Mouse (Mus musculus) midbrain, embryonic 15.5 days (tissue): ENCODE measurements around the gene Hist1h4i. TPM values are rescaled to one million over a fixed set of nuclear protein-coding genes. Genes with fewer than 3 reads are reported as not detected.
A peak's percentile ranks its signal among the peaks of the same experiment; 100 is the strongest.

Experiments
- ATAC-seq: fragments of 200-750 bp; cut with Nextera tagmentation; replicated peaks from 2 replicates; pipeline ENCODE4 v1.8.0; 2017; ENCODE audit warnings: moderate TSS enrichment
- H3K27ac ChIP-seq: fragments of 300-500 bp; sonication (generic); 2 replicates; pipeline ENCODE4 v1.5.1; 2015; ENCODE audit warnings: mild to moderate bottlenecking, inconsistent platforms
- H3K27me3 ChIP-seq: fragments of 300-500 bp; sonication (generic); replicated peaks from 2 replicates; pipeline ENCODE4 v1.6.1; 2015; ENCODE audit warnings: inconsistent platforms
- H3K36me3 ChIP-seq: fragments of 300-500 bp; sonication (generic); replicated peaks from 2 replicates; pipeline ENCODE4 v1.6.1; 2015; ENCODE audit warnings: inconsistent platforms
- H3K4me1 ChIP-seq: fragments of 300-500 bp; sonication (generic); 2 replicates; pipeline ENCODE4 v1.6.1; 2015; ENCODE audit warnings: inconsistent platforms
- H3K4me2 ChIP-seq: fragments of 300-500 bp; sonication (generic); 2 replicates; pipeline ENCODE4 v1.6.1; 2015; ENCODE audit warnings: inconsistent platforms, mild to moderate bottlenecking, moderate library complexity
- H3K4me3 ChIP-seq: fragments of 300-500 bp; sonication (generic); 2 replicates; pipeline ENCODE4 v1.5.1; 2015; ENCODE audit warnings: mild to moderate bottlenecking, inconsistent platforms
- H3K9ac ChIP-seq: fragments of 300-500 bp; sonication (generic); 2 replicates; pipeline ENCODE4 v1.6.1; 2015; ENCODE audit warnings: mild to moderate bottlenecking, inconsistent platforms
- H3K9me3 ChIP-seq: fragments of 300-500 bp; sonication (generic); 2 replicates; pipeline ENCODE4 v1.6.1; 2016; ENCODE audit warnings: inconsistent platforms
- WGBS: fragments of 180-500 bp; shearing (Covaris S2); methylation state at CpG from one replicate; pipeline ENCODE4 v1.1.7; 2015; ENCODE audit warnings: mixed read lengths; 5-methylcytosine and 5-hydroxymethylcytosine counted together
- polyA plus RNA-seq: library from polyadenylated mRNA; unstranded; fragments of >200 nt; fragmentation: Nextera tagmentation; extraction: Ambion mirVana; gene quantifications from 2 replicates; pipeline ENCODE4 v1.2.1, GENCODE M21; 2015

Hist1h4i gene
- polyA plus RNA-seq, 1 experiment from 2014 or later: 5.7 TPM

DNA sequence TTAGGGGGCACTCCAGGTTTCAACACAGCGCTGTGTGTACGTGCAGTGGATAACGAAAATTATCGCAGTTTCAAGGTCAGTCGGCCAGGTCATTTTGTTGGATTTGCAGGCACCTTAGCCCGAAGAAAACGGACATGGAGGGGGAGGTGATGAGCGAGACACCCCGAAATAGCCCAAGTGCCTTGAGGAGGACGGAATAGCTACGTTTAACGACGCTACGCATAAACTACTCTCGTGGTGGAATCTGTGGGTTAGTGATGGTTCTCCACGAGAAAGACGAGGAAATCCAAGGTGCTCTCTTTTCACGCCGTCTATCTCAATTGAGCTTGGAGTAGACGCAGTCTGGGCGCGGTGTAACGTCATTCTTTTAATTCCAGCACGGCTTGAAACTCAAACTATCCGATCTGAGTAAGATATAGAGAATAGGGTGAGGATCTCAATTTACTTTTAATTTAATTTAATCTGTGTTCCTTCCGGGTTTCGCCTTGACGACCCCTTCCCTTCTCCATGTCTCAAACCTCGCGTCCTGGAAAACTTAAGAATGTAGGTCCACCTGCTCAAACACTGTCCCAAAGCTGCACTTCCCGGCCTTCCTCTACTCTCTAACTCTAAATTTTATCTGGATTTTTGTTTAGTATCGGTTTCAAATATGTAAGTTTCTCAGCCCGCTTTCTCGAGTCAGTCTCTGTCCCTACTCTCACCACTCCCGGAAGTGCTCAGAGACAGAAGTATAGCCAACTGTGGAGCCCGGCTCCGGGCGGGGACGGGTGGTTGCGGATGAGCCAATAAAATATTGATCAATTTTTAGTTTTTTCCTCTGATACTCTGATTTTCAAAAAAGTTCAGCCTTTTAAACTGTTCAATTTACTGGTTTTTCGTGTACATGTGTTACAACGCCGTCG is 21.0 kb downstream of the Hist1h4i start:
- Histone ChIP-seq H3K9ac (no peak overlapping the region), H3K4me2 (peak overlapping the region; percentile 50), H3K4me3 (peak overlapping the region; percentile 35), H3K27ac (no peak overlapping the region), H3K9me3 (0 out of 2 replicates have a peak, but pooled peaks cover 3% of the 10 kb centered on the region), H3K4me1 (peaks cover 21% of the 10 kb centered on the region), H3K36me3 (no peaks in the 10 kb centered on the region), H3K27me3 (peaks cover 55% of the 10 kb centered on the region)
- ATAC-seq: no peak
- WGBS: under 1% methylated on average over 44 of the region's 44 CpGs

DNA sequence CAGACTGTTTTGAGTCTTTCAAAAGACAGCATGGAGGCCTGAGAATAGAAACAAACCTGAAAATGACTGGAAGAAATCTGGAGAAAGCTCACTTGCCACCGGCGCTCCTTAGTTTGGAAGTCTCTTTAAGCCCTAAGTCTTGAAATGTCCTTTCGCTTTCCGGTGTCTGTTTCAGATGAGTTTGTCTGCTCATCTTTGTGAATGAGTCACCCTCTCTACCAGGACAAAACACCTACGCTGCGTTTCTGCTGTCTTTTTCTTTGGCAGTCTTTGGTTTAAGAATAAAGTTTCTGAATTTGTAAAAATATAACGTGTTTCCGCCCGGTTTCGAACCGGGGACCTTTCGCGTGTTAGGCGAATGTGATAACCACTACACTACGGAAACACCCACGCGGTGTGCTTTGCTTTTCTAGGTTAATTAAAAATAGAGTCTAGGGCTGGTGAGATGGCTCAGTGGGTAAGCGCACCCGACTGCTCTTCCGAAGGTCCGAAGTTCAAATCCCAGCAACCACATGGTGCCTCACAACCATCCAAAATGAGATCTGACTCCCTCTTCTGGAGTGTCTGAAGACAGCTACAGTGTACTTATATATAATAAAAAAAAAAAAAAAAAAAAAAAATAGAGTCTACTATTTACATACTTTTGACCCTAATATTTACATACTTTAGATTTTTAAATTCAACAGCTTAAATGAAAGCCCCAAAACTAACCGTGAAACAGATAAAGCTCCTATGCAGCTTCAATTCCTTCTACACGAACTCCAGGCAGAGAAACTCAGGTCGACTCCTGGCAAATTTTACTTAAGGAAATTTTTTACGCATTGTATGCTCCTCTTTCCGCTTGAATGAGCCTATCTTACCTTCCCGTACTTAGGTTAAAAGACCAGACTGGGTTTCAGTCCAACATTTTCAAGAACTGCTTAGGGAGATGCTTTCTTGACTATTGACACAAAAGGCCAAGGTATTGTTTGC is 25.4 kb downstream of the Hist1h4i start:
- Histone ChIP-seq H3K9me3 (0 out of 2 replicates have a peak, but pooled peaks cover 4% of the 10 kb centered on the region), H3K9ac (no peak overlapping the region), H3K4me3 (no peak overlapping the region), H3K4me2 (no peak overlapping the region), H3K4me1 (peaks cover 14% of the 10 kb centered on the region), H3K36me3 (no peaks in the 10 kb centered on the region), H3K27me3 (peaks cover 77% of the 10 kb centered on the region), H3K27ac (no peak overlapping the region)
- ATAC-seq: no peak
- WGBS: 14% methylated on average over 27 of the region's 27 CpGs

DNA sequence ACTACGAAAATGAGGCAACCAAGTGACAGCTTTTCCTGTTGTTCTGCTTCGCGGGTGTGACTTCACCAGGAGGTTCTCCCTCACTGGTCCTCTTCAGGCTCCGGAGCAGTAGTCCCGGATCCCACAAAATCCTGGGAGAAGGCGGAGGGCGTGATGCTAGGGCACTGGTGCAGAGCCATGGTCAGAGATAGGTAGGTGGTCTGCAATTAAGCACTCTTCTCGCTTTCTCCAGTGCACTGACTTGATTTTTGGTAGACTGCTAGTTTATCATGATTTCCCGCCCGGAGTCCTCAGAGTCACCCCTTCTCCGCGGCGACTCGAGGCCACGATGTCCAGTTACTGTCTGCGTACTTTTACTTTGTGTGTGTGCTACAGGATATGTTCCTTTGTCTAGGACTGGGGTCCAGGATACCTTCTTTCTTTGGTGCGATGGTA is 26.7 kb downstream of the Hist1h4i start:
- H3K36me3 ChIP-seq: no peaks in the 10 kb centered on the region
- 0 out of 2 replicates have a peak, but pooled peaks cover 4% of the 10 kb centered on the region for H3K9me3 ChIP-seq
- 11% methylated on average over 17 of the region's 17 CpGs for WGBS
- ATAC-seq: no peak
- no peak overlapping the region for H3K9ac ChIP-seq
- peaks cover 83% of the 10 kb centered on the region for H3K27me3 ChIP-seq
- H3K4me1 ChIP-seq: peaks cover 4% of the 10 kb centered on the region; the same call in 1 of the 2 replicates
- H3K27ac ChIP-seq: no peak overlapping the region
- no peak overlapping the region for H3K4me2 ChIP-seq
- H3K4me3 ChIP-seq: no peak overlapping the region

DNA sequence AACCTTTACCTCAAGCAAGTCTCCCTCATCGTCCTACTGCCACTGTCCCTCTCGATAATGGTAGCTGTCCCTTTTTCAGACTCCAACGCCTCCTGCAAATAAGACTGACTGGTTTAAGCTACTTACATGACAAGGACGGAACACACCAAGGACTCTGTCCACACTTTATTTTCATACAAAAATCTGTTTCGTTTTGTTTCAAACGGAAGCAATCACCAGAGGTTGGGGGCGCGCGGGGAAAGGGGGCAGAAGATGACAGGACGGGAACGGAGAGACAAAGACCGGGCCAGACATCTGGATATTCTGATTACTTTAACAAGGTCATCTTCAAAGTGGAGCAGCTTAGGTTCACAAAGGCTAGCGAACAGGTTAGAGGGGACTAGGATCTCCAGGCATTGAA is 27.4 kb downstream of the Hist1h4i start:
- H3K9ac ChIP-seq: no peak overlapping the region
- H3K4me1 ChIP-seq: peaks cover 4% of the 10 kb centered on the region; the same call in 1 of the 2 replicates
- WGBS: 18% methylated on average over 13 of the region's 13 CpGs
- H3K4me3 ChIP-seq: no peak overlapping the region
- H3K27ac ChIP-seq: no peak overlapping the region
- 0 out of 2 replicates have a peak, but pooled peaks cover 4% of the 10 kb centered on the region for H3K9me3 ChIP-seq
- H3K27me3 ChIP-seq: peaks cover 83% of the 10 kb centered on the region
- no peak overlapping the region for H3K4me2 ChIP-seq
- no peak for ATAC-seq
- H3K36me3 ChIP-seq: no peaks in the 10 kb centered on the region

DNA sequence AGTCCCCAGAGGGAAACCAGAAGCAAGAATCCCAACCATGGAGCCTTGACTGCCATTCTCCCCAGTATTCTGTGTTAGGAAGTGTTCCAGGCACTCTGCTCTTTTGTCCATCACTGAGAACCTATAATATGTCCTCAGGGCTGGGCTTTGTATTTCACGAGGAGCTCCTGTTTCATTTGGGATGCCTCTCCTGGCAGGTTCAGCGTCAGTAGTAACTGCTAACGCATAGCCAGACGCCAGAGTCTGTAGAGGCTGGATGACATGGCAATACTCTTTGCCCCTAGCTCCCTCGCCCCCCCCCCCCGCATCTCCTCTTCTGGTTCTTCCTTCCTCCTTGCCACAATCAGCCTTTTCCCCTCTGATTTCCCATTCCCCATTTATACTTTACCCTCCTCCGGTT is 31.5 kb downstream of the Hist1h4i start, which contains the start of gene Prss16:
Gene Prss16, minus strand, starts transcription at position 101 of the 400 bp plus-strand sequence.
- Histone ChIP-seq H3K27ac (no peak within 1 kb of the TSS), H3K4me2 (no peak within 1 kb of the TSS), H3K9me3 (no peaks in the 10 kb centered on the region), H3K27me3 (peaks cover 90% of the 10 kb centered on the region), H3K4me1 (peaks cover 23% of the 10 kb centered on the region), H3K9ac (no peak within 1 kb of the TSS), H3K36me3 (no peaks in the 10 kb centered on the region), H3K4me3 (no peak within 1 kb of the TSS)
- 35% methylated on average over 6 of the region's 7 CpGs for WGBS
- no peak for ATAC-seq

DNA sequence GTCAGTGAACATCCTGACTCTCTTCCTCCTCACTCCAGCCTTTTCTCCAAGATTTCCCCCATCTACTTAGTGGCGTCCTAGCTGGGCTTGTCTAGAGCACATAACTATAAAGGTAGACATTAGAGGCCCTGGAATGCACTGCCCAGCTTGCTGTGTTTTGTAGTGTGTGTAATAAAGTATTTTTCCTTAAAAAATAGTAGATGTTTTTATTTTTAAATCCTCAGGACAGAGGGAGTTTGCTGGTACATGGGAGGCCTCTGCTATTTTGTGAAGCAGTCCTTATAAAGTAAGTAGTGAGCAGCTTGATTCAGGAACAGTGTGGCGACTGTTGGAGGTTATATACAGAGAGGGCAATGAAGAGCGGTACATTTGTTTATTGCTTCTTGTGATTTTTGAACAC is 32.5 kb downstream of the Hist1h4i start:
- Histone ChIP-seq H3K36me3 (no peaks in the 10 kb centered on the region), H3K4me1 (peaks cover 19% of the 10 kb centered on the region), H3K4me2 (no peak overlapping the region), H3K27ac (no peak overlapping the region), H3K9ac (no peak overlapping the region), H3K27me3 (peaks cover 91% of the 10 kb centered on the region), H3K4me3 (no peak overlapping the region), H3K9me3 (no peaks in the 10 kb centered on the region)
- no peak for ATAC-seq
- WGBS: 77% methylated on average over 3 of the region's 3 CpGs

DNA sequence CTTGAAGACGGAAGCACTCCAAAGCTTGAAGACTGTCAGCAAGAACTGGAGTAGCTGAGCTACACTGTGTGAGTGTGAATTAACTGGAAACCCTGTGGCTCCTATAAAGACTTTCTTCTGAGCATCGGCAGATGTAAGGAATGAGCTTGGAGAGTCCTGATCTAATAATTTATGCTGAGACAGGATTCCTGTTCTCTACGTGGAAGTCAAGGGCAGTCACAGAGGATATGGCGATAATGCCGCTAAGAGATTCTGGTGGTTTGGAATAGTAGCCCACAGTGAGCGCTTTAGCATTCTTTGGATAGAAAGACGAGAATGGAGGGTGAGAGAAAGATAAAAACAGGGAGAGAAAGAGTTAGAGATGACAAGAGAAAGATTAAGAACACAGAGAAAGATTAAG is 33.3 kb downstream of the Hist1h4i start:
- 43% methylated on average over 7 of the region's 7 CpGs for WGBS
- no peak overlapping the region for H3K27ac ChIP-seq
- H3K4me1 ChIP-seq: peaks cover 19% of the 10 kb centered on the region

DNA sequence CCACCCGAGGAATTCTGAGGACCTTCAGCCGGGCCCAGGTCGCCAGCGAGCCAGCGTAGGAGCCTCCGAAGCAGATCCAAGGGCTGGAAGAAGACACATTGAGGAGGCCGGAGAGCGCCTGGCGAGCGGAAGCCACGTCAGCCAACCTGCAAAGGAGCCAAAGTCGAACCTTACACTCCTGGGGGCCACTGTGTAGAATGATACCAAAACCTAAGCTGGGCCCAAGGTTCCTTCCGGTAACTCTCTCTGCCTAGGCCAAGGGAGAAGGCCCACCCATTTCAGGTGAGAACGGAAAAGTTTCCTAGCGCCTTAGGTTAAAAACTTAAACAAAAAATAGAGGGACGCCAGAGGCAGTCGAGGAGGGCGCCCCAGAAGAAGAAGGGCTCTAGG is 34.0 kb downstream of the Hist1h4i start:
- H3K4me3 ChIP-seq: peak overlapping the region; percentile 39
- 3% methylated on average over 18 of the region's 18 CpGs for WGBS
- no peak overlapping the region for H3K27ac ChIP-seq
- H3K4me1 ChIP-seq: peaks cover 19% of the 10 kb centered on the region
- H3K27me3 ChIP-seq: peaks cover 94% of the 10 kb centered on the region
- no peaks in the 10 kb centered on the region for H3K36me3 ChIP-seq
- no peak overlapping the region for H3K9ac ChIP-seq
- H3K4me2 ChIP-seq: peak overlapping the region; percentile 75
- H3K9me3 ChIP-seq: no peaks in the 10 kb centered on the region
- ATAC-seq: no peak

More for the DNA sequence above, 33.3 kb downstream of the Hist1h4i start:
- Histone ChIP-seq H3K9me3 (no peaks in the 10 kb centered on the region), H3K4me3 (no peak overlapping the region), H3K27me3 (peaks cover 94% of the 10 kb centered on the region), H3K36me3 (no peaks in the 10 kb centered on the region), H3K4me2 (no peak overlapping the region), H3K9ac (no peak overlapping the region)
- ATAC-seq: no peak

DNA sequence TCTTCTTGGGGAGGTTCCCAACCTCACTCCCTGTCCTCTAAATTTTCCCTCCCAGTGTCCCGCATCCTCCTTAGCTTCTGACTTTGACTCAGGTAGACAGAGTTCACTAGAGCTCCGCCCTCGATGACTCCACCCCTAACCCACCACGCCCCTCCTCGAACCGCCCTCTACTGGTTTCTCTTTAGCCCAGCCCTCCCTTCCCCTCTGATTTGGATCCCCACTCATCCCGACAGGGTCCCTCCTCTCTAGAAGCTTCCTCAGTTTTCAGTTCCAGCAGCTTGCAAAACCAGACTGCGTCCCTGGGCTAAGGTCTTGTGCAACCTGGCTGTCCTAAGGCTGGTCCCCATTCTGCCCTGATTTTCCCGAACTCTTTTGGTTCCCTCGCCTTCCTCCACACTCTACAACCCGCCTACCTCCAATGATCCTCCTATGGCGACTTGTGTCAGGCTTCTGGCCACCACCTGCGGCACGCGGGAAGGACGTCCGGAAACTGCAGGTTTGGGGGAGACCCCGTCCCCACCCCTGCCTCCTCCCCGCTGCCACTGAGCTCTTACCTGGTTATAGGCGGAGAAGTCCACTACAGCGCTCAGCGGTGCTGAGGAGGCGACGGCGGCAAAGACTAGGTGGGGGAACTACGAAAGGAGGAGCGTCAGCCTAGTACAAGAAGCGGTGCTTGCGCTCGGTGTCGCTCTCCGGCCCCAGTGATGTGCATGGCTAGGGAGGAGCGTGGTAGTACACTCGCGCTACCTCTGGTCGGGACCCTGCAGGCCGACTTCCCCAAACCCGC is 34.6 kb downstream of the Hist1h4i start:
- Histone ChIP-seq H3K9me3 (no peaks in the 10 kb centered on the region), H3K4me1 (peaks cover 19% of the 10 kb centered on the region), H3K4me3 (peak overlapping the region; percentile 39), H3K9ac (peak overlapping the region; percentile 35), H3K36me3 (no peaks in the 10 kb centered on the region), H3K27ac (no peak overlapping the region), H3K27me3 (peaks cover 97% of the 10 kb centered on the region), H3K4me2 (peak overlapping the region; percentile 75)
- ATAC-seq: peak; percentile 55
- 0% methylated on average over 38 of the region's 38 CpGs for WGBS

DNA sequence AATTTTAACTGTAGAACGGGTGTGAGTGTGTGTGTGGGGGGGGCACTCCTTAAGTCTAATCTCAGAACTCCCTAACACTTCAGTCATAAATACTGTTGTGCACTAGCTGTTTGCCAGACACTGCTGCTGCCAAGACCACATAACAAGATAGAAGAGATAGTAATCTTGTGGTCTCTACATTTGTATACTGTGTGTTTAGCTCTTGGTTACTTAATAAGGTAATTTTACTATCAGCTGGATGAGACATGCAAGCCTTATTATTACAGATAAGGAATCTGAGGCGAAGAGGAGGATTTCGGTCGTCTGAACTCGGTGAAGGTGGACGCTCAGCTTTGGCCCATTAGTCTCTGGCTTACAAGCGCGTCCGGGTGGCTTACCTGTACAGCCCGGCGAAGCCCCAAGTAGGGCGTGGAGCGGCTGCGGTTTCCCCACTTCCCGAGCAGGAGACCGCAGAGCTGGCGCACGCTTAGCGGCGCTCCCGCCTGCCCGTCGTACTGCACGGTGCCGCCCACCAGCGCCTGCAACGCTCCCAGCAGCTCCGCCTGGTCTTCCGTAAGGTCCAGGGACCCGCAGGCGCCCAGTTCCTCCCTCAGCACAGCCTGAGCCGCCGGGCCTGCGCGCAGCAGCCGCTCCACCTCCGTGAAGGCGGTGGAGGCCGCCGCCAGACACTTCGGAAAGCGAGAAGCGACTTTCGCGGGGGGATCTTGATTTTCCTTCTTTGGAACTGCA is 35.4 kb downstream of the Hist1h4i start:
- Histone ChIP-seq H3K36me3 (no peaks in the 10 kb centered on the region), H3K9ac (peak overlapping the region; percentile 35), H3K4me1 (peaks cover 19% of the 10 kb centered on the region), H3K4me2 (peak overlapping the region; percentile 75), H3K27ac (no peak overlapping the region), H3K27me3 (peaks cover 99% of the 10 kb centered on the region), H3K4me3 (peak overlapping the region; percentile 39), H3K9me3 (no peaks in the 10 kb centered on the region)
- under 1% methylated on average over 45 of the region's 45 CpGs for WGBS
- peak; percentile 84 for ATAC-seq

DNA sequence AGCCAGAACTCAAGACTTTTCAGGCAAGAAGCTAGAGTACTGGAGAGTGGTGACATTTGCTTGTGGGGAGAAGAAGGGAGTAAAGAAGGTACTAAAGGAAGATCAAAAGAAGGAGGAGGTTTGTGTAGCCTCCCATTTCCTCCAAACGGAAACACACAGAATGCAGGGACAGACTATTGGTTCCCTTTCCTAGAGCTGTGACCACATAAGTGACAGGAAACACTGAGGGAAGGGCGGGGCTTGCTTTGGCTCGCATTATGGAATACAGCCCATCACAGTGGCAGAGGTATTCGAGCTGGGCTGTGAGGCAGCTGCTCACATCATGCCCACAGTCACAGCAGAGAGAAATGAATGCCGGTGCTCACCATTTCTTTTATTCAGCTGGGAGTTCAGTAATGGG is 39.3 kb downstream of the Hist1h4i start:
- no peak overlapping the region for H3K9ac ChIP-seq
- H3K27ac ChIP-seq: no peak overlapping the region
- WGBS: 39% methylated on average over 5 of the region's 5 CpGs
- peaks cover 99% of the 10 kb centered on the region for H3K27me3 ChIP-seq
- no peak overlapping the region for H3K4me3 ChIP-seq
- no peaks in the 10 kb centered on the region for H3K36me3 ChIP-seq
- H3K9me3 ChIP-seq: no peaks in the 10 kb centered on the region
- no peak overlapping the region for H3K4me2 ChIP-seq
- peaks cover 19% of the 10 kb centered on the region for H3K4me1 ChIP-seq
- no peak for ATAC-seq
